In the genomic region with DNA sequence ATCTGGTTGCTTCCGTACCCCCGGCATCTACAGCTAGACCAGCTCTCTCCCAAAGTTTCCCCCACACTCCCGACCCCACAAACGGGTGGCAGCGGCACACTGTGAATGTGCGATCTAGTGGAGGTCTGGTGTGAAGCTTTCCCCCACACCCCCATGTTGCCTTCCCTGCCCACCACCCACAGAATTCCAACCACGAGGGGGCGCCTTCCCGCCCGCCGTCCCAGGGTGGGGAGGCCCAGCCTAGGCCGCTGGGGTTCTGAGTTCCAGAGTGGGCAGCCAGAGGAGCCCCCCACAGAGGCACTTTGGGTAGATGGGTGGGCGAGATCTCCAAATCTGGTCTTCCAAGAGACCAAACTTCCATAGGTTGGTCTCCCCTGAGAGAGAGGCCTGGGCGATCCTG, we compare ENCODE assay signal across 10 mouse cellular contexts. TPM values are rescaled to one million over a fixed set of nuclear protein-coding genes. Genes with fewer than 3 reads are reported as not detected.
DNase-seq lines count a peak whose midpoint lies in the region; ATAC-seq and TF ChIP-seq lines count a peak whose summit lies in the region.
"Had no signal": no experiment of that assay in that cellular context is flagged by ENCODE, and none has a peak within 500 bp of the region (broad histone marks: within the 10 kb centered on the region; RNA-seq: fewer than 3 reads in every experiment).

No protein-coding gene starts in this region.

- WGBS in embryonic facial prominence, embryonic 15.5 days, result 35% methylated on average over 14 of the region's 14 CpGs
- 40% methylated on average over 14 of the region's 14 CpGs for WGBS in neural tube, embryonic 12.5 days
- 49% methylated on average over 14 of the region's 14 CpGs for WGBS in forebrain, embryonic 14.5 days

- no peak overlapping the region for H3K9ac ChIP-seq in embryonic facial prominence, embryonic 15.5 days
- peak overlapping the region; percentile 48 for H3K9ac ChIP-seq in neural tube, embryonic 12.5 days
- no peak overlapping the region for H3K9ac ChIP-seq in forebrain, embryonic 14.5 days (ENCODE audit: low read length)
- H3K9ac ChIP-seq: heart, embryonic 15.5 days had no signal

- no peaks in the 10 kb centered on the region for H3K36me3 ChIP-seq in embryonic facial prominence, embryonic 15.5 days
- H3K36me3 ChIP-seq in neural tube, embryonic 12.5 days, result no peaks in the 10 kb centered on the region
- no peaks in the 10 kb centered on the region for H3K36me3 ChIP-seq in forebrain, embryonic 14.5 days (ENCODE audit: control insufficient read depth, insufficient read depth, low read length)
- H3K36me3 ChIP-seq: heart, embryonic 15.5 days had no signal

- no peaks in the 10 kb centered on the region for H3K9me3 ChIP-seq in embryonic facial prominence, embryonic 15.5 days (replicated peaks)
- no peaks in the 10 kb centered on the region for H3K9me3 ChIP-seq in neural tube, embryonic 12.5 days
- no peaks in the 10 kb centered on the region for H3K9me3 ChIP-seq in forebrain, embryonic 14.5 days (replicated peaks; ENCODE audit: control insufficient read depth, low read length)
- H3K9me3 ChIP-seq: heart, embryonic 15.5 days had no signal

- no peak for DNase-seq in left cerebral cortex, adult 2 months (ENCODE audit: extremely low spot score in 1 of 2, low spot score in 2 of 2)
- no peak for DNase-seq in left cerebral cortex, postnatal 10 days (ENCODE audit: extremely low spot score in 1 of 2, low spot score in 2 of 2)
- DNase-seq in R1 (ENCODE audit: low read depth, low spot score), result peak; percentile 61
- DNase-seq in ovary, postnatal 10 days (ENCODE audit: low spot score), result no peak
- no peak for DNase-seq in forebrain, embryonic 14.5 days (ENCODE audit: low spot score)
- DNase-seq in left cerebral cortex, postnatal 36 days (ENCODE audit: low spot score in 2 of 2), result no peak

- intact Hi-C loops in left cerebral cortex, adult 2 months (cut with DNase I), result no loop called here
- intact Hi-C loops in left cerebral cortex, postnatal 10 days (cut with DNase I), result no loop called here
- intact Hi-C loops in left cerebral cortex, postnatal 36 days (cut with DNase I), result no loop called here

- peaks cover 70% of the 10 kb centered on the region for H3K27me3 ChIP-seq in embryonic facial prominence, embryonic 15.5 days
- H3K27me3 ChIP-seq in neural tube, embryonic 12.5 days (replicated peaks), result peaks cover 62% of the 10 kb centered on the region
- peaks cover 39% of the 10 kb centered on the region for H3K27me3 ChIP-seq in forebrain, embryonic 14.5 days (replicated peaks; ENCODE audit: control insufficient read depth, insufficient read depth, low read length)

- peaks cover 10% of the 10 kb centered on the region for H3K4me1 ChIP-seq in embryonic facial prominence, embryonic 15.5 days
- H3K4me1 ChIP-seq in neural tube, embryonic 12.5 days, result peaks cover 34% of the 10 kb centered on the region
- 0 out of 2 replicates have a peak, but pooled peaks cover 2% of the 10 kb centered on the region for H3K4me1 ChIP-seq in forebrain, embryonic 14.5 days (ENCODE audit: control insufficient read depth, insufficient read depth, low read length)

- H3K4me2 ChIP-seq in embryonic facial prominence, embryonic 15.5 days (replicated peaks), result no peak overlapping the region
- H3K4me2 ChIP-seq in neural tube, embryonic 12.5 days (replicated peaks), result peak overlapping the region; percentile 43
- no peak overlapping the region for H3K4me2 ChIP-seq in forebrain, embryonic 14.5 days (ENCODE audit: low read length)

- H3K27ac ChIP-seq in left cerebral cortex, adult 2 months, result peak overlapping the region; percentile 28; the same call in 1 of the 2 replicates
- H3K27ac ChIP-seq in embryonic facial prominence, embryonic 15.5 days (replicated peaks), result no peak overlapping the region
- no peak overlapping the region for H3K27ac ChIP-seq in neural tube, embryonic 12.5 days
- H3K27ac ChIP-seq in forebrain, embryonic 14.5 days (ENCODE audit: low read depth, low read length), result no peak overlapping the region
- H3K27ac ChIP-seq: heart, embryonic 15.5 days had no signal

- H3K4me3 ChIP-seq in left cerebral cortex, adult 2 months, result peak overlapping the region; percentile 31
- peak overlapping the region; percentile 30 for H3K4me3 ChIP-seq in embryonic facial prominence, embryonic 15.5 days (replicated peaks)
- H3K4me3 ChIP-seq in neural tube, embryonic 12.5 days, result peak overlapping the region; percentile 33
- no peak overlapping the region for H3K4me3 ChIP-seq in forebrain, embryonic 14.5 days (ENCODE audit: low read depth, low read length)
- H3K4me3 ChIP-seq: myocyte had no signal

- no peak for ATAC-seq in embryonic facial prominence, embryonic 15.5 days (ENCODE audit: insufficient number of reproducible peaks, low FRiP score, low TSS enrichment, low read depth)
- ATAC-seq in neural tube, embryonic 12.5 days (ENCODE audit: low FRiP score, low read depth), result no peak
- no peak for ATAC-seq in forebrain, embryonic 14.5 days

- TF ChIP-seq CTCF in left cerebral cortex, adult 2 months (IDR thresholded peaks at IDR 0.05), result peak; percentile 29

RNA-seq across cellular contexts. Expression of gene Sox10, which starts 2.2 kb away (rescaled TPM):
- total RNA-seq in left cerebral cortex, adult 2 months (2021), result 10 to 100 TPM; 17.1 to 18.7 TPM
- 10 to 100 TPM; 22.5 to 27.0 TPM for total RNA-seq in left cerebral cortex, postnatal 10 days (2021)
- polyA plus RNA-seq in embryonic facial prominence, embryonic 15.5 days (2015; fragmentation: Nextera tagmentation; extraction: Ambion mirVana), result 11.8 and 12.5 TPM in 2 replicates
- 27.4 and 35.8 TPM in 2 replicates for polyA plus RNA-seq in neural tube, embryonic 12.5 days (2016; fragmentation: Nextera tagmentation; extraction: Ambion mirVana)
- 0.89 and 1.9 TPM in 2 replicates for polyA plus RNA-seq in forebrain, embryonic 14.5 days (2014; fragmentation: Nextera tagmentation; extraction: Ambion mirVana)
- 10 to 100 TPM; 29.2 to 29.8 TPM for total RNA-seq in left cerebral cortex, postnatal 36 days (2021)
- polyA plus RNA-seq: myocyte had no signal

RNA-seq across cellular contexts. Expression of gene 1700088E04Rik, which starts 21.8 kb away (rescaled TPM):
- total RNA-seq in left cerebral cortex, adult 2 months (2021), result 10 to 100 TPM; 12.0 to 12.9 TPM
- 10 to 100 TPM; 12.2 to 16.5 TPM for total RNA-seq in left cerebral cortex, postnatal 10 days (2021)
- 17.2 and 25.2 TPM in 2 replicates for polyA plus RNA-seq in embryonic facial prominence, embryonic 15.5 days (2015; fragmentation: Nextera tagmentation; extraction: Ambion mirVana)
- 9.4 and 11.7 TPM in 2 replicates for polyA plus RNA-seq in neural tube, embryonic 12.5 days (2016; fragmentation: Nextera tagmentation; extraction: Ambion mirVana)
- 14.8 and 17.1 TPM in 2 replicates for polyA plus RNA-seq in forebrain, embryonic 14.5 days (2014; fragmentation: Nextera tagmentation; extraction: Ambion mirVana)
- 10 to 100 TPM; 12.6 to 13.2 TPM for total RNA-seq in left cerebral cortex, postnatal 36 days (2021)

RNA-seq across cellular contexts. Expression of gene Polr2f, which starts 22.0 kb away (rescaled TPM):
- total RNA-seq in left cerebral cortex, adult 2 months (2021), result 100 to 1,000 TPM; 100 to 103 TPM
- total RNA-seq in left cerebral cortex, postnatal 10 days (2021), result 100 to 1,000 TPM; 123 to 124 TPM
- 304 and 333 TPM in 2 replicates for polyA plus RNA-seq in embryonic facial prominence, embryonic 15.5 days (2015; fragmentation: Nextera tagmentation; extraction: Ambion mirVana)
- 318 and 338 TPM in 2 replicates for polyA plus RNA-seq in neural tube, embryonic 12.5 days (2016; fragmentation: Nextera tagmentation; extraction: Ambion mirVana)
- 319 and 356 TPM in 2 replicates for polyA plus RNA-seq in forebrain, embryonic 14.5 days (2014; fragmentation: Nextera tagmentation; extraction: Ambion mirVana)
- 100 to 1,000 TPM in 1 of 2 experiments, 10 to 100 TPM in 1; 95.2 to 109 TPM for total RNA-seq in left cerebral cortex, postnatal 36 days (2021)

RNA-seq across cellular contexts. Expression of gene Micall1, which starts 54.1 kb away (rescaled TPM):
- total RNA-seq in left cerebral cortex, adult 2 months (2021), result 10 to 100 TPM; 22.8 to 23.2 TPM
- 10 to 100 TPM; 31.4 to 34.0 TPM for total RNA-seq in left cerebral cortex, postnatal 10 days (2021)
- 16.8 and 17.3 TPM in 2 replicates for polyA plus RNA-seq in embryonic facial prominence, embryonic 15.5 days (2015; fragmentation: Nextera tagmentation; extraction: Ambion mirVana)
- polyA plus RNA-seq in neural tube, embryonic 12.5 days (2016; fragmentation: Nextera tagmentation; extraction: Ambion mirVana), result 12.0 and 12.5 TPM in 2 replicates
- 5.7 and 6.3 TPM in 2 replicates for polyA plus RNA-seq in forebrain, embryonic 14.5 days (2014; fragmentation: Nextera tagmentation; extraction: Ambion mirVana)
- total RNA-seq in left cerebral cortex, postnatal 36 days (2021), result 10 to 100 TPM; 26.8 to 28.0 TPM
